Mouse (Mus musculus): ENCODE results near the gene Topbp1. TPM values are rescaled to one million over a fixed set of nuclear protein-coding genes. Genes with fewer than 3 reads are reported as not detected.

Gene Topbp1
- polyA plus RNA-seq, 1 experiment from 2014 or later = 79.7 TPM

GRCm38 (mm10) chr9:103288489-103289180 lies 16.4 kb upstream of the Topbp1 start:
- H3K27me3 ChIP-seq (ENCODE audit: control insufficient read depth, insufficient read depth, low read length) = no peaks in the 10 kb centered on the region
- H3K4me1 ChIP-seq (ENCODE audit: control insufficient read depth, insufficient read depth, low read length) = no peaks in the 10 kb centered on the region
- ATAC-seq (ENCODE audit: low FRiP score) (no peak), DNase-seq (ENCODE audit: low spot score, missing footprints) (peak; percentile 53)
- H3K27ac ChIP-seq (ENCODE audit: low read depth, low read length) = no peak overlapping the region
- H3K4me2 ChIP-seq = no peak overlapping the region
- no peak overlapping the region for H3K4me3 ChIP-seq (ENCODE audit: low read depth, low read length)
- no peaks in the 10 kb centered on the region for H3K9me3 ChIP-seq (ENCODE audit: control insufficient read depth, low read length)
- 89% methylated on average over 13 of the region's 13 CpGs for WGBS
- no peaks in the 10 kb centered on the region for H3K36me3 ChIP-seq (ENCODE audit: control insufficient read depth, insufficient read depth, low read length)
- H3K9ac ChIP-seq (ENCODE audit: low read length) = no peak overlapping the region

GRCm38 (mm10) chr9:103294507-103294906 lies 10.5 kb upstream of the Topbp1 start:
- DNase-seq (ENCODE audit: low spot score, missing footprints) (no peak), ATAC-seq (ENCODE audit: low FRiP score) (no peak)
- Histone ChIP-seq H3K36me3 (ENCODE audit: control insufficient read depth, insufficient read depth, low read length) (no peaks in the 10 kb centered on the region), H3K9ac (ENCODE audit: low read length) (no peak overlapping the region), H3K27ac (ENCODE audit: low read depth, low read length) (no peak overlapping the region), H3K4me1 (ENCODE audit: control insufficient read depth, insufficient read depth, low read length) (no peaks in the 10 kb centered on the region), H3K27me3 (ENCODE audit: control insufficient read depth, insufficient read depth, low read length) (no peaks in the 10 kb centered on the region), H3K4me2 (no peak overlapping the region), H3K9me3 (ENCODE audit: control insufficient read depth, low read length) (no peaks in the 10 kb centered on the region), H3K4me3 (ENCODE audit: low read depth, low read length) (no peak overlapping the region)
- 98% methylated on average over 2 of the region's 2 CpGs for WGBS

- DNase-seq (ENCODE audit: low spot score, missing footprints) = peak; percentile 28
- H3K27me3 ChIP-seq (ENCODE audit: control insufficient read depth, insufficient read depth, low read length) = no peaks in the 10 kb centered on the region
- H3K27ac ChIP-seq (ENCODE audit: low read depth, low read length) = no peak overlapping the region
- H3K9ac ChIP-seq (ENCODE audit: low read length) = no peak overlapping the region
- no peak overlapping the region for H3K4me2 ChIP-seq
- no peaks in the 10 kb centered on the region; the same call in 1 of the 2 replicates for H3K4me1 ChIP-seq (ENCODE audit: control insufficient read depth, insufficient read depth, low read length)
- 92% methylated on average over 8 of the region's 8 CpGs for WGBS
- no peaks in the 10 kb centered on the region for H3K9me3 ChIP-seq (ENCODE audit: control insufficient read depth, low read length)
- ATAC-seq (ENCODE audit: low FRiP score) = no peak
- H3K36me3 ChIP-seq (ENCODE audit: control insufficient read depth, insufficient read depth, low read length) = no peaks in the 10 kb centered on the region
- no peak overlapping the region for H3K4me3 ChIP-seq (ENCODE audit: low read depth, low read length)
Measured at GRCm38 (mm10) chr9:103301086-103301485, 3.9 kb upstream of the Topbp1 start.

- ATAC-seq (ENCODE audit: low FRiP score) (no peak), DNase-seq (ENCODE audit: low spot score, missing footprints) (no peak)
- Histone ChIP-seq H3K27ac (ENCODE audit: low read depth, low read length) (no peak overlapping the region), H3K9ac (ENCODE audit: low read length) (no peak overlapping the region), H3K4me3 (ENCODE audit: low read depth, low read length) (no peak overlapping the region), H3K4me1 (ENCODE audit: control insufficient read depth, insufficient read depth, low read length) (peaks cover 6% of the 10 kb centered on the region), H3K27me3 (ENCODE audit: control insufficient read depth, insufficient read depth, low read length) (no peaks in the 10 kb centered on the region), H3K4me2 (no peak overlapping the region), H3K9me3 (ENCODE audit: control insufficient read depth, low read length) (no peaks in the 10 kb centered on the region), H3K36me3 (ENCODE audit: control insufficient read depth, insufficient read depth, low read length) (0 out of 2 replicates have a peak, but pooled peaks cover 2% of the 10 kb centered on the region)
- 89% methylated on average over 4 of the region's 4 CpGs for WGBS
Measured at GRCm38 (mm10) chr9:103302239-103302638, 2.8 kb upstream of the Topbp1 start.

GRCm38 (mm10) chr9:103302666-103303065 lies 2.3 kb upstream of the Topbp1 start:
- Histone ChIP-seq H3K36me3 (ENCODE audit: control insufficient read depth, insufficient read depth, low read length) (0 out of 2 replicates have a peak, but pooled peaks cover 2% of the 10 kb centered on the region), H3K9me3 (ENCODE audit: control insufficient read depth, low read length) (no peaks in the 10 kb centered on the region), H3K4me3 (ENCODE audit: low read depth, low read length) (no peak overlapping the region), H3K4me1 (ENCODE audit: control insufficient read depth, insufficient read depth, low read length) (peaks cover 6% of the 10 kb centered on the region), H3K4me2 (no peak overlapping the region), H3K9ac (ENCODE audit: low read length) (no peak overlapping the region), H3K27ac (ENCODE audit: low read depth, low read length) (no peak overlapping the region), H3K27me3 (ENCODE audit: control insufficient read depth, insufficient read depth, low read length) (no peaks in the 10 kb centered on the region)
- WGBS = 57% methylated on average over 3 of the region's 3 CpGs
- peak; percentile 90 for DNase-seq (ENCODE audit: low spot score, missing footprints)
- ATAC-seq (ENCODE audit: low FRiP score) = no peak

- peak; percentile 84 for ATAC-seq (ENCODE audit: low FRiP score)
- H3K27me3 ChIP-seq (ENCODE audit: control insufficient read depth, insufficient read depth, low read length) = no peaks in the 10 kb centered on the region
- peak overlapping the region; percentile 92 for H3K4me3 ChIP-seq (ENCODE audit: low read depth, low read length)
- peaks cover 8% of the 10 kb centered on the region for H3K4me1 ChIP-seq (ENCODE audit: control insufficient read depth, insufficient read depth, low read length)
- H3K4me2 ChIP-seq = peak overlapping the region; percentile 75
- peak overlapping the region; percentile 96 for H3K9ac ChIP-seq (ENCODE audit: low read length)
- DNase-seq (ENCODE audit: low spot score, missing footprints) = peak; percentile 94
- peak overlapping the region; percentile 77 for H3K27ac ChIP-seq (ENCODE audit: low read depth, low read length)
- under 1% methylated on average over 40 of the region's 40 CpGs for WGBS
- H3K9me3 ChIP-seq (ENCODE audit: control insufficient read depth, low read length) = no peaks in the 10 kb centered on the region
- H3K36me3 ChIP-seq (ENCODE audit: control insufficient read depth, insufficient read depth, low read length) = peaks cover 11% of the 10 kb centered on the region; the same call in 1 of the 2 replicates
Measured at GRCm38 (mm10) chr9:103305332-103306041, 472 bp downstream of the Topbp1 start.

- Histone ChIP-seq H3K4me2 (no peak overlapping the region), H3K36me3 (ENCODE audit: control insufficient read depth, insufficient read depth, low read length) (peaks cover 17% of the 10 kb centered on the region), H3K9ac (ENCODE audit: low read length) (no peak overlapping the region), H3K27ac (ENCODE audit: low read depth, low read length) (no peak overlapping the region), H3K4me1 (ENCODE audit: control insufficient read depth, insufficient read depth, low read length) (peaks cover 8% of the 10 kb centered on the region), H3K9me3 (ENCODE audit: control insufficient read depth, low read length) (no peaks in the 10 kb centered on the region), H3K27me3 (ENCODE audit: control insufficient read depth, insufficient read depth, low read length) (no peaks in the 10 kb centered on the region), H3K4me3 (ENCODE audit: low read depth, low read length) (no peak overlapping the region)
- 90% methylated on average over 6 of the region's 6 CpGs for WGBS
- DNase-seq (ENCODE audit: low spot score, missing footprints) (no peak), ATAC-seq (ENCODE audit: low FRiP score) (no peak)
Measured at GRCm38 (mm10) chr9:103309832-103310231, 4.8 kb downstream of the Topbp1 start.

GRCm38 (mm10) chr9:103324678-103325077 lies 19.7 kb downstream of the Topbp1 start:
- 94% methylated on average over 1 of the region's 2 CpGs for WGBS
- no peak for ATAC-seq (ENCODE audit: low FRiP score)
- Histone ChIP-seq H3K27ac (ENCODE audit: low read depth, low read length) (no peak overlapping the region), H3K9me3 (ENCODE audit: control insufficient read depth, low read length) (no peaks in the 10 kb centered on the region), H3K4me2 (no peak overlapping the region), H3K9ac (ENCODE audit: low read length) (no peak overlapping the region), H3K27me3 (ENCODE audit: control insufficient read depth, insufficient read depth, low read length) (no peaks in the 10 kb centered on the region), H3K4me1 (ENCODE audit: control insufficient read depth, insufficient read depth, low read length) (no peaks in the 10 kb centered on the region), H3K36me3 (ENCODE audit: control insufficient read depth, insufficient read depth, low read length) (peaks cover 40% of the 10 kb centered on the region), H3K4me3 (ENCODE audit: low read depth, low read length) (no peak overlapping the region)
- DNase-seq (ENCODE audit: low spot score, missing footprints) = no peak

GRCm38 (mm10) chr9:103326449-103326848 lies 21.4 kb downstream of the Topbp1 start:
- WGBS = 96% methylated on average over 9 of the region's 9 CpGs
- DNase-seq (ENCODE audit: low spot score, missing footprints) = no peak
- Histone ChIP-seq H3K4me1 (ENCODE audit: control insufficient read depth, insufficient read depth, low read length) (no peaks in the 10 kb centered on the region), H3K27me3 (ENCODE audit: control insufficient read depth, insufficient read depth, low read length) (no peaks in the 10 kb centered on the region), H3K9me3 (ENCODE audit: control insufficient read depth, low read length) (no peaks in the 10 kb centered on the region), H3K36me3 (ENCODE audit: control insufficient read depth, insufficient read depth, low read length) (peaks cover 44% of the 10 kb centered on the region), H3K4me3 (ENCODE audit: low read depth, low read length) (no peak overlapping the region), H3K4me2 (no peak overlapping the region), H3K9ac (ENCODE audit: low read length) (no peak overlapping the region), H3K27ac (ENCODE audit: low read depth, low read length) (no peak overlapping the region)
- ATAC-seq (ENCODE audit: low FRiP score) = no peak
